Comparison of ENCODE assay signal across 8 mouse cellular contexts in the genomic region with DNA sequence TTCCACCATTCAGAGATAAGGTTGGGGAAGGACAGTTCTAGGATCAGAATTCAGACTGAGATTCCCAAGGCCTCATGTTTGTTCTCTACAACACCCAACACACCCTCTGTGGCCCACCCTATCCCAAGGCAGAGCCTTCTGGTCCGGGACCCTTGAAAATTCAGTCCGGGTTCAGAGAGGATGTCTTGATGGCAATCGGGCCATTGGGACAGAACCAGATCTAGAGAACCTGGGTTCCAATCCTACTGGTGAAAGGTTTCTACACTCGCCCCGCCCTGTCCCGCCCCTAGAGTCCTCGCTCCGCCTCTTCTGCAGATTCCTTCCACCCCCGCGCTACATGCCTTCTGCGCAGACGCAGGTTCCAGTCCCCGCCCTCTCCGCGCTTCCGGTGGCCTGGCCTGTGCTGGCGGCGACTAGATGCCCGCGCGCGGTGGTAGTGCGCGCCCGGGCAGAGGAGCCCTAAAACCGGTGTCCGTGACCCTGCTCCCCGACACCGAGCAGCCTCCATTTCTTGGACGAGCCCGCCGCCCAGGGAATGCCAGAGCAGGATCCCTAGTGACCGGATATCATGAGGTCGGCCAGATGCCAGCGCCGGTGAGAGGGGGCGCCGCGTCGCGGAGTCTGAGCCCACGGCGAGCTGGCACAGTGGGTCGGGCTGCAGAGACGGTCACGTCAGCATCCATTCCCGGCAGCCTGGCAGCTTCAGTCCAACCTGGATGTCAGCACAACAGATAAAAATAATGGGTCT. TPM values are rescaled to one million over a fixed set of nuclear protein-coding genes. Genes with fewer than 3 reads are reported as not detected.
A peak's percentile ranks its signal among the peaks of the same experiment; 100 is the strongest.
DNase-seq lines count a peak whose midpoint lies in the region; ATAC-seq and TF ChIP-seq lines count a peak whose summit lies in the region.

TSS of gene Mpg (plus strand) at position 382 of the 748 bp plus-strand sequence.

- WGBS in hindbrain, embryonic 11.5 days = 3% methylated on average over 47 of the region's 47 CpGs

- no peaks in the 10 kb centered on the region for H3K9me3 ChIP-seq in hindbrain, embryonic 11.5 days (ENCODE audit: control insufficient read depth, low read length)

- POLR2A ChIA-PET in Patski (lab: Charles Lee) = interaction anchor here (0.8 to 2.2 kb wide), 5 partner anchors 8 to 41 kb away, joined by 3 to 8 read pairs (median 4); no protein-coding TSS in a partner anchor

- in situ Hi-C loops in Patski (cut with MboI; ENCODE audit: low pct_unique_long_range_greater_than_20kb) = no loop called here

- CTCF ChIA-PET in Patski (lab: Charles Lee) = interaction anchor here (1.3 kb wide), 1 partner anchor 11 kb away, joined by 6 read pairs; no protein-coding TSS in a partner anchor

- H3K27ac ChIP-seq in hindbrain, embryonic 11.5 days (ENCODE audit: low read depth, low read length) = 0 out of 2 replicates have a peak within 1 kb of the TSS, but pooled peaks have one; percentile 0

- H3K36me3 ChIP-seq in hindbrain, embryonic 11.5 days (ENCODE audit: control insufficient read depth, insufficient read depth, low read length) = peaks cover 3% of the 10 kb centered on the region; the same call in 1 of the 2 replicates

- peak within 1 kb of the TSS; percentile 70 for H3K4me3 ChIP-seq in hindbrain, embryonic 11.5 days (ENCODE audit: low read depth, low read length)

- peak; percentile 37 for ATAC-seq in Patski
- ATAC-seq in hindbrain, embryonic 11.5 days (ENCODE audit: low FRiP score) = peak; percentile 85

- DNase-seq in Patski (ENCODE audit: low read depth, low spot score) = no peak
- DNase-seq in cerebellum, adult 9-11 months = peak; percentile 92
- DNase-seq in frontal cortex, postnatal 10 days (ENCODE audit: low spot score in 2 of 2) = peak; percentile 78 to 83
- peak; percentile 90 for DNase-seq in hindbrain, embryonic 11.5 days (ENCODE audit: low spot score)
- peak; percentile 84 to 86 for DNase-seq in layer of hippocampus, postnatal 36 days
- DNase-seq in lung, postnatal 36 days = peak; percentile 92
- DNase-seq in retina, embryonic 14.5 days (ENCODE audit: low spot score) = peak; percentile 86
- DNase-seq in thymus, postnatal 36 days = peak; percentile 90 to 91

- peak within 1 kb of the TSS; percentile 86 for H3K9ac ChIP-seq in hindbrain, embryonic 11.5 days (ENCODE audit: low read depth, low read length)

- H3K27me3 ChIP-seq in Patski = no peaks in the 10 kb centered on the region
- H3K27me3 ChIP-seq in hindbrain, embryonic 11.5 days (ENCODE audit: control insufficient read depth, insufficient read depth, low read length) = peaks cover 4% of the 10 kb centered on the region; the same call in 1 of the 2 replicates

- H3K4me2 ChIP-seq in hindbrain, embryonic 11.5 days (replicated peaks; ENCODE audit: low read depth, low read length) = peak within 1 kb of the TSS; percentile 74

- peaks cover 6% of the 10 kb centered on the region; the same call in 1 of the 2 replicates for H3K4me1 ChIP-seq in hindbrain, embryonic 11.5 days (replicated peaks; ENCODE audit: control insufficient read depth, insufficient read depth, low read length)

- TF ChIP-seq CTCF in Patski (IDR thresholded peaks at IDR 0.05) = no peak

RNA-seq across cellular contexts. Expression of gene Mpg, which starts in this region (rescaled TPM):
- polyA plus RNA-seq in Patski (2021) = 26.3 TPM
- 28.6 and 29.0 TPM in 2 replicates for polyA plus RNA-seq in hindbrain, embryonic 11.5 days (2014; fragmentation: Nextera tagmentation; extraction: Ambion mirVana)
- 10 to 100 TPM; 16.8 to 17.0 TPM for total RNA-seq in layer of hippocampus, postnatal 36 days (2021)
